Mouse (Mus musculus) layer of hippocampus, adult 6 months (tissue): ENCODE results near the gene Gm20604. TPM values are rescaled to one million over a fixed set of nuclear protein-coding genes. Genes with fewer than 3 reads are reported as not detected.

Source experiments
- long read RNA-seq, 2 experiments: library from polyadenylated mRNA; unstranded; transcript quantifications; one replicate each; pipeline ENCODE4 v2.0.0; 2019 to 2020
- polyA plus RNA-seq: library from polyadenylated mRNA; unstranded; fragments of <200 nt; fragmentation: Nextera tagmentation; gene quantifications from 2 replicates; pipeline ENCODE4 v1.2.3, GENCODE M21; 2021

Gm20604 gene
- polyA plus RNA-seq, result 21.4 and 21.9 TPM in 2 replicates
- long read RNA-seq, experiment 1, transcript Gm20604-201 (2 exons, 2,795 nt), result major isoform, 37 of 39 reads
- long read RNA-seq, experiment 1, partial matches to known transcripts, result 0 of 39 reads
- long read RNA-seq, experiment 1, other reads (novel, unspliced or antisense), result 2 of 39 reads
- long read RNA-seq, experiment 2, transcript Gm20604-201 (2 exons, 2,795 nt), result major isoform, 133 of 138 reads
- long read RNA-seq, experiment 2, partial matches to known transcripts, result 0 of 138 reads
- long read RNA-seq, experiment 2, other reads (novel, unspliced or antisense), result 5 of 138 reads

GRCm38 (mm10) chr12:102758403-102758756 is at the start of gene Gm20604:
Gm20604 (minus strand) TSS chr12:102758672.

GRCm38 (mm10) chr12:102757689-102758402 is 626 bp downstream of the Gm20604 start, which contains the start of the genes Gm28051, Gon7 and Ubr7:
Gm28051 (minus strand) TSS chr12:102757765.
Gon7 (minus strand) TSS chr12:102757803.
Ubr7 (plus strand) TSS chr12:102757967.

GRCm38 (mm10) chr12:102743589-102744574 is 14.6 kb downstream of the Gm20604 start, which contains the start of the genes Moap1 and Tmem251:
Moap1 (minus strand) TSS chr12:102743661.
Tmem251 (plus strand) TSS chr12:102743762.

GRCm38 (mm10) chr12:102704457-102705198 is 53.8 kb downstream of the Gm20604 start, which contains the start of gene Itpk1:
Itpk1 (minus strand) TSS chr12:102704930.

Other genes starting within 250 kb of the Gm20604 start
- gene Chga, start 203.7 kb downstream of the Gm20604 start, polyA plus RNA-seq, result 102 and 109 TPM in 2 replicates
- gene Itpk1, start 53.7 kb downstream of the Gm20604 start, polyA plus RNA-seq, result 34.2 and 37.2 TPM in 2 replicates
- gene Moap1, start 15.0 kb downstream of the Gm20604 start, polyA plus RNA-seq, result 37.4 and 44.6 TPM in 2 replicates
- 4.6 and 4.9 TPM in 2 replicates for gene Tmem251, start 14.9 kb downstream of the Gm20604 start, polyA plus RNA-seq
- gene Gm28051, start 907 bp downstream of the Gm20604 start, polyA plus RNA-seq, result not detected in 2 replicates
- gene Gon7, start 869 bp downstream of the Gm20604 start, polyA plus RNA-seq, result 26.0 and 28.4 TPM in 2 replicates
- 25.7 and 26.7 TPM in 2 replicates for gene Ubr7, start 705 bp downstream of the Gm20604 start, polyA plus RNA-seq
- 1.4 and 1.5 TPM in 2 replicates for gene Btbd7, start 119.8 kb upstream of the Gm20604 start, polyA plus RNA-seq
- not detected in 2 replicates for gene Cox8c, start 140.6 kb upstream of the Gm20604 start, polyA plus RNA-seq
- gene Unc79, start 190.2 kb upstream of the Gm20604 start, polyA plus RNA-seq, result 3.6 and 3.9 TPM in 2 replicates